Comparison of ENCODE assay signal across 9 mouse cellular contexts in genomic region chr7:100917751-100918150, GRCm38 (mm10). TPM values are rescaled to one million over a fixed set of nuclear protein-coding genes. Genes with fewer than 3 reads are reported as not detected.
A peak's percentile ranks its signal among the peaks of the same experiment; 100 is the strongest.
DNase-seq lines count a peak whose midpoint lies in the region; ATAC-seq lines count a peak whose summit lies in the region.
"Had no signal": no experiment of that assay in that cellular context is flagged by ENCODE, and none has a peak within 500 bp of the region (broad histone marks: within the 10 kb centered on the region; RNA-seq: fewer than 3 reads in every experiment).

No protein-coding gene starts in this region.

- peak overlapping the region; percentile 16; the same call in 1 of the 2 replicates for H3K4me3 ChIP-seq in hindbrain, embryonic 10.5 days
- H3K4me3 ChIP-seq in hindbrain, embryonic 14.5 days (replicated peaks; ENCODE audit: low read length): no peak overlapping the region
- H3K4me3 ChIP-seq in midbrain, embryonic 13.5 days (replicated peaks): no peak overlapping the region
- H3K4me3 ChIP-seq in midbrain, embryonic 15.5 days: no peak overlapping the region
- 0 out of 2 replicates have a peak overlapping the region, but pooled peaks have one; percentile 1 for H3K4me3 ChIP-seq in embryonic facial prominence, embryonic 15.5 days (replicated peaks)
- H3K4me3 ChIP-seq in stomach, embryonic 14.5 days (ENCODE audit: low read depth, low read length): no peak overlapping the region
- H3K4me3 ChIP-seq: erythroblast, embryonic 14.5 days had no signal

- ATAC-seq in hindbrain, embryonic 14.5 days (ENCODE audit: low FRiP score): no peak
- ATAC-seq in midbrain, embryonic 13.5 days: no peak
- no peak for ATAC-seq in midbrain, embryonic 15.5 days (replicated peaks)
- ATAC-seq in embryonic facial prominence, embryonic 15.5 days (ENCODE audit: insufficient number of reproducible peaks, low FRiP score, low TSS enrichment, low read depth): peak; percentile 3; the same call in 1 of the 2 replicates
- ATAC-seq in stomach, embryonic 14.5 days (ENCODE audit: insufficient number of reproducible peaks, insufficient read depth, low FRiP score, low read depth): 0 out of 2 replicates have a peak, but pooled peaks have one; percentile 1

- no peaks in the 10 kb centered on the region for H3K9me3 ChIP-seq in hindbrain, embryonic 10.5 days
- H3K9me3 ChIP-seq in hindbrain, embryonic 14.5 days (ENCODE audit: control insufficient read depth, low read length): no peaks in the 10 kb centered on the region
- H3K9me3 ChIP-seq in midbrain, embryonic 13.5 days: no peaks in the 10 kb centered on the region
- H3K9me3 ChIP-seq in midbrain, embryonic 15.5 days: no peaks in the 10 kb centered on the region
- no peaks in the 10 kb centered on the region for H3K9me3 ChIP-seq in embryonic facial prominence, embryonic 15.5 days (replicated peaks)
- H3K9me3 ChIP-seq in stomach, embryonic 14.5 days (ENCODE audit: control insufficient read depth, low read depth, low read length): no peaks in the 10 kb centered on the region

- no peak overlapping the region for H3K9ac ChIP-seq in hindbrain, embryonic 14.5 days
- H3K9ac ChIP-seq in midbrain, embryonic 13.5 days (replicated peaks): 0 out of 2 replicates have a peak overlapping the region, but pooled peaks have one; percentile 14
- H3K9ac ChIP-seq in midbrain, embryonic 15.5 days: no peak overlapping the region
- no peak overlapping the region; the same call in 1 of the 2 replicates for H3K9ac ChIP-seq in embryonic facial prominence, embryonic 15.5 days
- H3K9ac ChIP-seq in stomach, embryonic 14.5 days (replicated peaks; ENCODE audit: low read depth, low read length): peak overlapping the region; percentile 25; the same call in 1 of the 2 replicates

- DNase-seq in hindbrain, embryonic 10.5 days (ENCODE audit: low spot score): no peak
- DNase-seq in hindbrain, embryonic 14.5 days (ENCODE audit: low spot score): no peak
- DNase-seq in ovary, postnatal 14 days (ENCODE audit: low spot score): no peak
- DNase-seq in right cerebral cortex, postnatal 4 days: no peak

- H3K27ac ChIP-seq in hindbrain, embryonic 10.5 days: peak overlapping the region; percentile 82
- H3K27ac ChIP-seq in hindbrain, embryonic 14.5 days: no peak overlapping the region
- no peak overlapping the region for H3K27ac ChIP-seq in midbrain, embryonic 13.5 days
- no peak overlapping the region for H3K27ac ChIP-seq in midbrain, embryonic 15.5 days
- peak overlapping the region; percentile 70 for H3K27ac ChIP-seq in embryonic facial prominence, embryonic 15.5 days (replicated peaks)
- H3K27ac ChIP-seq in stomach, embryonic 14.5 days (ENCODE audit: low read length): peak overlapping the region; percentile 77; the same call in 1 of the 2 replicates

- 74% methylated on average over 6 of the region's 6 CpGs for WGBS in hindbrain, embryonic 10.5 days
- WGBS in hindbrain, embryonic 14.5 days: 75% methylated on average over 6 of the region's 6 CpGs
- WGBS in midbrain, embryonic 13.5 days: 83% methylated on average over 6 of the region's 6 CpGs
- 73% methylated on average over 6 of the region's 6 CpGs for WGBS in midbrain, embryonic 15.5 days
- WGBS in embryonic facial prominence, embryonic 15.5 days: 40% methylated on average over 6 of the region's 6 CpGs
- WGBS in stomach, embryonic 14.5 days: 47% methylated on average over 6 of the region's 6 CpGs

- H3K36me3 ChIP-seq in hindbrain, embryonic 10.5 days: peaks cover 84% of the 10 kb centered on the region
- no peaks in the 10 kb centered on the region for H3K36me3 ChIP-seq in hindbrain, embryonic 14.5 days (replicated peaks; ENCODE audit: control insufficient read depth, insufficient read depth)
- H3K36me3 ChIP-seq in midbrain, embryonic 13.5 days: no peaks in the 10 kb centered on the region
- H3K36me3 ChIP-seq in midbrain, embryonic 15.5 days (replicated peaks): no peaks in the 10 kb centered on the region
- H3K36me3 ChIP-seq in embryonic facial prominence, embryonic 15.5 days: peaks cover 23% of the 10 kb centered on the region
- H3K36me3 ChIP-seq in stomach, embryonic 14.5 days (ENCODE audit: control insufficient read depth, insufficient read depth, low read length): peaks cover 34% of the 10 kb centered on the region

- H3K27me3 ChIP-seq in hindbrain, embryonic 10.5 days (ENCODE audit: insufficient read depth, poor library complexity, severe bottlenecking): no peaks in the 10 kb centered on the region
- no peaks in the 10 kb centered on the region for H3K27me3 ChIP-seq in hindbrain, embryonic 14.5 days (ENCODE audit: control insufficient read depth, insufficient read depth, low read length)
- no peaks in the 10 kb centered on the region for H3K27me3 ChIP-seq in midbrain, embryonic 13.5 days
- no peaks in the 10 kb centered on the region for H3K27me3 ChIP-seq in midbrain, embryonic 15.5 days (replicated peaks)
- H3K27me3 ChIP-seq in embryonic facial prominence, embryonic 15.5 days: no peaks in the 10 kb centered on the region
- H3K27me3 ChIP-seq in stomach, embryonic 14.5 days (ENCODE audit: control insufficient read depth, insufficient read depth, low read length): no peaks in the 10 kb centered on the region

- peaks cover 80% of the 10 kb centered on the region for H3K4me1 ChIP-seq in hindbrain, embryonic 10.5 days (replicated peaks)
- H3K4me1 ChIP-seq in hindbrain, embryonic 14.5 days (replicated peaks; ENCODE audit: control insufficient read depth, insufficient read depth, low read length): peaks cover 6% of the 10 kb centered on the region
- peaks cover 26% of the 10 kb centered on the region for H3K4me1 ChIP-seq in midbrain, embryonic 13.5 days (replicated peaks)
- H3K4me1 ChIP-seq in midbrain, embryonic 15.5 days: peaks cover 13% of the 10 kb centered on the region
- H3K4me1 ChIP-seq in embryonic facial prominence, embryonic 15.5 days: peaks cover 82% of the 10 kb centered on the region
- H3K4me1 ChIP-seq in stomach, embryonic 14.5 days (ENCODE audit: control insufficient read depth, insufficient read depth, low read length): peaks cover 60% of the 10 kb centered on the region

- H3K4me2 ChIP-seq in hindbrain, embryonic 14.5 days (replicated peaks): no peak overlapping the region
- no peak overlapping the region for H3K4me2 ChIP-seq in midbrain, embryonic 13.5 days (replicated peaks)
- no peak overlapping the region for H3K4me2 ChIP-seq in midbrain, embryonic 15.5 days
- H3K4me2 ChIP-seq in embryonic facial prominence, embryonic 15.5 days (replicated peaks): peak overlapping the region; percentile 33
- H3K4me2 ChIP-seq in stomach, embryonic 14.5 days (replicated peaks; ENCODE audit: low read depth, low read length): peak overlapping the region; percentile 28

RNA-seq across cellular contexts. Expression of gene Arhgef17, which starts 14.2 kb away (rescaled TPM):
- polyA plus RNA-seq in hindbrain, embryonic 10.5 days (2016; fragmentation: Nextera tagmentation; extraction: Ambion mirVana): 6.7 and 8.2 TPM in 2 replicates
- 15.5 and 19.5 TPM in 2 replicates for polyA plus RNA-seq in hindbrain, embryonic 14.5 days (2014; fragmentation: Nextera tagmentation; extraction: Ambion mirVana)
- polyA plus RNA-seq in midbrain, embryonic 13.5 days (2015; fragmentation: Nextera tagmentation; extraction: Ambion mirVana): 5.8 and 5.9 TPM in 2 replicates
- 13.9 and 14.4 TPM in 2 replicates for polyA plus RNA-seq in midbrain, embryonic 15.5 days (2015; fragmentation: Nextera tagmentation; extraction: Ambion mirVana)
- 8.7 and 10.5 TPM in 2 replicates for polyA plus RNA-seq in embryonic facial prominence, embryonic 15.5 days (2015; fragmentation: Nextera tagmentation; extraction: Ambion mirVana)
- 13.7 and 14.1 TPM in 2 replicates for polyA plus RNA-seq in stomach, embryonic 14.5 days (2014; fragmentation: Nextera tagmentation; extraction: Ambion mirVana)

RNA-seq across cellular contexts. Expression of gene Relt, which starts 54.5 kb away (rescaled TPM):
- 3.6 and 4.8 TPM in 2 replicates for polyA plus RNA-seq in hindbrain, embryonic 10.5 days (2016; fragmentation: Nextera tagmentation; extraction: Ambion mirVana)
- 4.3 and 5.0 TPM in 2 replicates for polyA plus RNA-seq in hindbrain, embryonic 14.5 days (2014; fragmentation: Nextera tagmentation; extraction: Ambion mirVana)
- polyA plus RNA-seq in midbrain, embryonic 13.5 days (2015; fragmentation: Nextera tagmentation; extraction: Ambion mirVana): 2.7 and 3.5 TPM in 2 replicates
- 4.7 and 5.9 TPM in 2 replicates for polyA plus RNA-seq in midbrain, embryonic 15.5 days (2015; fragmentation: Nextera tagmentation; extraction: Ambion mirVana)
- polyA plus RNA-seq in embryonic facial prominence, embryonic 15.5 days (2015; fragmentation: Nextera tagmentation; extraction: Ambion mirVana): 3.5 and 4.2 TPM in 2 replicates
- 2.5 and 3.1 TPM in 2 replicates for polyA plus RNA-seq in stomach, embryonic 14.5 days (2014; fragmentation: Nextera tagmentation; extraction: Ambion mirVana)

RNA-seq across cellular contexts. Expression of gene P2ry6, which starts 56.7 kb away (rescaled TPM):
- 2.3 and 3.3 TPM in 2 replicates for polyA plus RNA-seq in hindbrain, embryonic 10.5 days (2016; fragmentation: Nextera tagmentation; extraction: Ambion mirVana)
- 2.6 and 3.5 TPM in 2 replicates for polyA plus RNA-seq in hindbrain, embryonic 14.5 days (2014; fragmentation: Nextera tagmentation; extraction: Ambion mirVana)
- 1.9 and 2.7 TPM in 2 replicates for polyA plus RNA-seq in midbrain, embryonic 13.5 days (2015; fragmentation: Nextera tagmentation; extraction: Ambion mirVana)
- polyA plus RNA-seq in midbrain, embryonic 15.5 days (2015; fragmentation: Nextera tagmentation; extraction: Ambion mirVana): 3.2 and 3.6 TPM in 2 replicates
- 7.8 and 8.6 TPM in 2 replicates for polyA plus RNA-seq in embryonic facial prominence, embryonic 15.5 days (2015; fragmentation: Nextera tagmentation; extraction: Ambion mirVana)
- 7.3 and 7.8 TPM in 2 replicates for polyA plus RNA-seq in stomach, embryonic 14.5 days (2014; fragmentation: Nextera tagmentation; extraction: Ambion mirVana)

Comparison
In these comparisons a context has a peak if more than half of its experiments do, and no peak if none do; other contexts are left out.
1. H3K27ac ChIP-seq: peak in hindbrain, embryonic 10.5 days (single experiment), embryonic facial prominence, embryonic 15.5 days (single experiment) and stomach, embryonic 14.5 days (single experiment); none in hindbrain, embryonic 14.5 days (single experiment), midbrain, embryonic 13.5 days (single experiment) and midbrain, embryonic 15.5 days (single experiment).
2. H3K4me3 ChIP-seq: peak in hindbrain, embryonic 10.5 days (single experiment) and embryonic facial prominence, embryonic 15.5 days (single experiment); none in hindbrain, embryonic 14.5 days (single experiment), midbrain, embryonic 13.5 days (single experiment), midbrain, embryonic 15.5 days (single experiment) and stomach, embryonic 14.5 days (single experiment).
3. H3K9ac ChIP-seq: peak in midbrain, embryonic 13.5 days (single experiment) and stomach, embryonic 14.5 days (single experiment); none in hindbrain, embryonic 14.5 days (single experiment), midbrain, embryonic 15.5 days (single experiment) and embryonic facial prominence, embryonic 15.5 days (single experiment).
4. ATAC-seq: peak in embryonic facial prominence, embryonic 15.5 days (single experiment) and stomach, embryonic 14.5 days (single experiment); none in hindbrain, embryonic 14.5 days (single experiment), midbrain, embryonic 13.5 days (single experiment) and midbrain, embryonic 15.5 days (single experiment).
5. H3K4me2 ChIP-seq: peak in embryonic facial prominence, embryonic 15.5 days (single experiment) and stomach, embryonic 14.5 days (single experiment); none in hindbrain, embryonic 14.5 days (single experiment), midbrain, embryonic 13.5 days (single experiment) and midbrain, embryonic 15.5 days (single experiment).